Mouse (Mus musculus) brain, adult 2 months (tissue): ENCODE data around the gene Mark2.
"Not testable (repeated sequence)": the region's sequence is repeated elsewhere in the genome, so short reads cannot be mapped to it uniquely, and the experiment has no call there.

Experiments
- DNase-seq: peaks from one replicate; pipeline ENCODE4 v3.0.0; 2011; ENCODE audit warnings: low read depth, low spot score

Gene Mark2

DNA sequence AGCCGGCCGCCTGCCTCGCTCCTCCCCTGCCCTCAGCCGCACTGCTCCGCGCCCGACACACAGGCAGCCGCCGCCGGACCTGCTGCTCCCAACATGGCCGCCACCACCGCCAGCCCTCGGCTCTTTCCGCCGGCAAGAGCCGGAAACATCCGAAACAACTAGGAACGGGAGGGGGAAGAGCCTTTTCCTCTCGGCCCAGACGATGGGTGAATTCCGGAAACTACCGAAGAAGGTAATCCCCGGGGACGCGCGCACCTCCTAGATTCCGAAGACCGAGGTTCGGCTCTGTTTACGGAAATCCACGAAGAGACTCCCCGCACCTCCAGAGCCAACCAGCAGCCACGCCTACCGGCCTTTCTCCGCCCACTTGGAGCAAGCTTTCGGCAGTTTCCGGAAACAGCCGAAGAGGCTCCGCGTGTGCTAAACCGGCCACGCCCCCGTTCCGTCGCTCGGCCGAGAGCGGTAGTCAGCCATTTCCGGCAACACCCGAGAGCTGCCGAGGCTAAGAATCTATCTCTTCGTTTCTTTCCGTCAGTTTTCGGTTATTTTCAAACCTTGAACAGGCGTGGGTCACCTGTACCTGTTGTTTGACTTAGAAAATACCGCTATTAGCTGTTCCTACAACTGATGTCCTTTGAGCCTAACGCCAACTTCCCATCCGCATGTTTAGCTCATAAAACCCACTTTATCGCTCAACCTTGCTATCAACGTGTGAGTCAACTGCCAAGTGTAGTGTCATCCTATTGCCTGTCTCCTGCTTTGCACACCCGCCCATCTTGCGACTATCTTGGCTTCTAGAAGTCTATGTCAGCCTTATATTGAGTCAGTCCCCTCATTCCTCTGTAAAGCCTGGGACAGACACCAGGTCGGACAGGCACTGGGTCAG lies at the start of gene Mark2:
Gene Mark2, minus strand, starts transcription at position 349 of the 886 bp plus-strand sequence.
- peak; percentile 100 for DNase-seq

DNA sequence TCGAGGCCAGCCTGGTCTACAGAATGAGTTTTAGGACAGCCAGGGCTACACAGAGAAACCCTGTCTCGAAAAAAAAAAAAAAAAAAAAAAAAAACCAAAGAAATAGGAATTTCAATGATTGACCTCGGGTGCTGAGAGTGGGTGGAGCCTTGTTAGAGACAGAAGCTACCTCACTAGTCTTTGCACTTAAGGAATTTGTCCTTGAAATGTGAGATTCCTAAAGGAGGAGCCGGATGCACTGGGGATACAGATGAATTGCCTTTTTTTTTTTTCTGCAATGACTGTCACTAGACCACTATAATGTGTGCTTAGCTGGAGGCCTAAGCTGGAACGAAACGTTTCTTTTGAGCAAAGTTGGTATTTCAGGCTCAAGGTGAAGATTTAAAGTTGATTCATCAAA lies 46.8 kb upstream of the Mark2 start:
- no peak for DNase-seq

DNA sequence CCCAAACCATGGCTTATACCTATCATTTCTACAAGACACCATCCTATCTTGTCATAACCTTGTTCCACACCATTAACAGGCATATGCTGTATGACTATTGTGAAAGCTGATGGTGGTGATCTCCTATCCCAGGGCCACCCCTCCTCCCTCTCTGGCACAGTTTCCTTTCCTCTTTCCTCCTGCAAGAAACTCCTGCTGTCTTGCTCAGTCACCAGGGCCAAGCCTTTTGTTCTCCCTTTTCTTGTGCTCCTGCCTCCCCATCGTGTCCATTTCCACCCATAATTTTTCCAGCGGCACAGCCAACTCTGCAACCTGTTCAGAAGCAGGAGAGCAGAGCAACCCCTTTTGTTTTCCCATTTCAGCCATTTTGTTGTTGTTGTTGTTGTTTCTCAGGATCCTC lies 44.4 kb upstream of the Mark2 start:
- DNase-seq: no peak

DNA sequence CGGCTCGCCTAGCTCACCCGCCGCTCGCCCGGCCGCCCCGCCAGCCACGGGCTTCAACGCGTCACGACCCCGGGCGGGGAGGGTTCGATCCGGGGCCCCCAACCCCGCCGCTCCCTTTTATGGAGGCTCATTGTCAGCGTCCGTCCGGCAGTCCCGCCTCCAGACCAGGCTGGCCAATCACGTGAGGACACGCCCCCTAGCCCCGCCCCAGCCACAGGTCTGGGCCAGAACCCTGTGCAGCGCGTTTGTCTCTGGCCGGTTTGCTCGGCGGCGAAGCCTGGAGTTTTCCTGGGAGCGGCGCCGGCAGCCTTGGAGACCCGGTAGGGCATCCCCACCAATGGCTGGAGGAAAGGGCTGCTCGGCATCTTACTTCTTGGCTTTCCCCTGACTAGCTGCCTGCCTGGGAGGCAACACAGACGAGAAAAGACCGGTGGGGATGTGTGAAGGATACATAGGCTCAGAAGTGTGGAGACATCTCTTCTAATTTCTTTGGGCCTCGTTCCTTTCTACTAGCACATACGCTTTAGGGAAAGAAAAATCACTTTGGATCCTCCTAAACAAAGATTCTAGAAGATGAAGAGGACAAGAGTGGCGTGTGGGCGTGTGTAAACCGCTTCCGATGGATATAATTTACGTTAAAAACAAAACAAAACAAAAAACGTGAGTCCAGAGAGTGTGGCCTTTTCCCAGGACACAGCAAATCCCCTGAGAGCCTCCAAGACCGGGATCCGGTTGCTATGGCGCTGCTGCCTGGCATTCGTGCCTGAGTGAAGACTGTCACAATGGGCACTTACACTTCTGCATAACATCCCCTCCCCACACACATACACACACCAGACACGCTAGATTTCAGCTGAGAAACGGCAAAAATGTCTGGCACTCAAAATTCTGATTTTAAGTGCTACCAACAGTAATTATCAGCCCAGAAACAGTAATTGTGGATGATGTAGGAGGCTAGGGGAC lies 41.5 kb upstream of the Mark2 start, which contains the start of gene Spindoc:
Gene Spindoc, minus strand, starts transcription at position 92 of the 963 bp plus-strand sequence.
- DNase-seq: peak; percentile 98

DNA sequence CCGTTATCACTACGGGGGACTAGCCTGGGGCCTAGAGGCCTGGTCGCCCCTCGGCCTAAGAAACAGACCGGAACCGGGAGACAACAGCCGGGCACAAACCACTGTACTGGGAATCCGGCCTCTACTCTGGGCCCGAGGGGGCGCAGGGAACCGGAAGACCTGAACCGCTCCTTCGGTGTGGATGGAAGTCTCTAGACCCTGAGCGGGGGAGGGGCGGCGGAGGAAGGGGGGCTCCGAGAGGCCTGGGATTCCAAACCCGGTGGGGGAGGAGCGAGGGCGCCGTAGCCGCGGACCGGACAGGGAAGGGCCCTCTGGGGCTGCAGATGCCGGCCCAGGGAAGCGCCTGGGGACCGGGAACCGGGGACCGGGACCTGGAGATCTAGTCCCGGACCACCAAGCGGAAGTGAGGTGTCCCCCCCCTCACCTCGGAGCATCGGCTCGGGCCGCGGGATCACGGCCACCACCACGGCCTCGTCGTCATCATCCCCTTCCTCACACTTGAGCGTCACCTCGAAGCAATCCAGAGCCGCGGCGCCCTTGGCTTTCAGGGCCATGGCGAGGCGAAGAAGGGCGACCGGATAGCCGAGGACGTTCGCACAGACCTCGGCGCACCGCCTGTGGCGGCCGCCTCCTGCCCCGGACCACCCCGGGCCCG lies 40.7 kb upstream of the Mark2 start:
- peak; percentile 45 for DNase-seq

DNA sequence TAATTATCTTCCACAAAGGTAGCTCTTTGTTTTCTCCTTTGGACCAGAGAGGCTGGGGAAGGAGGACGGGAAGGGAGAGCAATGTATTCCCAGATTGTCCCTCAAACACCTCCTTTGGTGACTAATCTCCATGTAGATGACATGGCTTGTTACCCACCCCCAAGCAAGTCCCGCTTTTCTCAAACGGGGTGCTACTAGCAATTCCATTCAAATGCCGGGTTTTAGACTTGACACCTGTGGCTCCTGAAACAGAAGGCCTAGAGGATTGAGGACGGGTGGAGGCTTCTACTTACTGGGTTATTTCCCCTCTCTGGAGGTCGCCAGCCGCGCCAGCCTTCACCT lies 40.2 kb upstream of the Mark2 start:
- DNase-seq: peak; percentile 62

DNA sequence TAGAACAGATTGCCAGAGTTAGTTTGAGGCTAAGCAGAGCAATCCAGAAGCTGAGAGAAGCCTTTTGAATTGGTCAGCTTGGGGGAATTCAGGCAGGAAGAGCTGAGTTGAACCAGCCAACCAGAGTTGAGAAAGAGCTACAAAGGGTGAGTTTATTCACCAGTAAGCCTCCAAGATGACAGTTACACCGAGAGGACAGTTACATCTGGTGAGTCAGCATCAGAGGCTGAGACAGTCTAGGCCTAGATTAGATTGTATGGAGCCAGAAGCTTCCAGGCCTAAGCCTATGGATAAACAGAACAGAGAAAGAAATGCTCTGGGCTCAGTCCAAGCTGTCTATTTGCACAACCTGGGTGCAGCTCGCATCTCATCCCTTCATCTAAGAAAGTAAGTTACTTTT lies 36.0 kb upstream of the Mark2 start:
- no peak for DNase-seq

DNA sequence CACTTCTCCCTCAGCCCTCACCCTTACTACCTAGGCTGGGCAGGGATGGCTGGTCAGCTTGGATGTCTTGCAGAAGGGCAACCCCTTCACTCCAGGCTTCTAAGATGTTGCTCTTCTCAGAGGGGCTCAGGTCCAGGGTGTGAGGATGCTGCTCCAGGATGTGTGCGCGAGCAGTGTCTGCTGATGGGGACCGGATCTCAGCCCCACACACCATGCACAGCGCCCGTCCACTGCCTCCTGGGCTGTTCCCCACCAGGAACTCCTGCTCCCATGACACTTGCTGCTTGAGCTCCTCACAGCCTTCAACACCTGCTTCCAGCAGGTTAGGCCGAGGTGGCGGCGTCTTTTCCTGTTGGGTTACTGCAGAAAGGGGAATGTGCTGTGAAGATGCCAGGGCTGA lies 32.8 kb upstream of the Mark2 start:
- no peak for DNase-seq

DNA sequence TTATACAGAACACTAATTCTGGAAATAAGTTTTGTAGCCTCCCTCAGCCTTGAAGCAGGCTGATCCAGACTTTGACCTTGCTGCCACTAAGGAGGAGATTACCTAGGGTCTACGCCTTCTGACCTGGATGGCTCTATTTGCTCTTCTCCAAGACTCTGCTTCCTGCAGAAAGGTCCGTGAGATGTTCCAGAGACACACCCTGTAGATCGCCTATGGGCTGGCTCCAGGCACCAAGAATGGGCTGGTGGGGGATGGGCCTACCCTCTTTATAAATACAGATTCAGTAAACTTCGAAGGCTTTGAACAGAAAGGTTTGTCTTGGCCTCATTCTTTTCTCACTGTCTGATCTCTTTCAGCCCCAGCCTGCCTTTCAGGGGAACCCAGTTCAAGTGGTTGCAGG lies 27.8 kb upstream of the Mark2 start:
- DNase-seq: not testable (repeated sequence)

DNA sequence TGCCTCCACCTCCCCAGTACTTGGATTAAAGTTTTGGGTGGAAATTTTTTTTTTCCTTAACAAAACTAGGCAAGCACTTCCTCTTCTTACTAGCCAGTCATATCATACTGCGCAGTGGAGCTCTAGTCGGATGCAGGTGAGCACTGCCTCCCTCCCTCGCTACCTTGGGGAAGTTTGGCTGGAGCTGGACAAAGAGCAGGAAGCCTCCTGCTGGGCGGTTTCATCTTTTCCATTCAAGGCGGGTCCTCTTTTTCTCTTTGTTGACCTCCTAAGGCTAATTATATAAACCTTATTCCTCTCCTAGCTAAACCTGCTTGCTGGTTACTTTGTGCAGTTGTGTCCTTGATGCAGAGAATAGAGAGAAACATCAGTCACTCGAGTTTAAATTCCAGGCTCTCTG lies 12.0 kb upstream of the Mark2 start:
- DNase-seq: no peak

DNA sequence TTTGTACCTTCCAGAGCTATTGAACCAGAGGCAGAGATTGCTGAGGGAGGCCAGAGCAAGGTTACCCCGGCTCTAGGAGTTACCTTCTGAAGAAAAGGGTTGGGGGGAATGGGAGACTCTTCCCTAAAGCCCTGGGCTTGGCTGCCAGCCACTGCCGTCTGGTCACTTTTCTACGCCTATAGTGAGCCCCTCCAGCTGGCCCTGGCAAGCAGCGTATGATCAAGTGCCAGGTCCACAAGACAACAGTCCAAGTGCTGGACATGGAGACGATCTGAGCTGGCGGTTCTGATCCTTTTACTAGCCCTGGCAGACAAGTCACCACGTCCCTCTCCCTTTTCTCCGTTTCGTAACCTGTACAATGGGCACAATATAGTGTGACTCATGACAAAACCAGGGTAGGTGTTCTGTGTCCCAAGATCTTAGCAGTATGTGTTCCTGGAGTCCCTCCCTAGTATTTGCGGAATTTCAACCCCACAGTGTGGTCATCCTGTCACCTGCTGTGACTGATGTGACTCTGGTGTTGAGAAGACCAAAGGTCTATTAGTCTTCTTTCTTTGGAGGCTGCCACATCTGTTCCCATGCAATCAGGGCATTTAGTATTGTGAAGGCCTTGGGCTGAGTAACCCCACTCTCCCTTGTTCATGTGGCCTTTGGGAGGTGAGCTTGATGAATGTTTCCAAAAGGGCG lies 11.3 kb upstream of the Mark2 start:
- no peak for DNase-seq

DNA sequence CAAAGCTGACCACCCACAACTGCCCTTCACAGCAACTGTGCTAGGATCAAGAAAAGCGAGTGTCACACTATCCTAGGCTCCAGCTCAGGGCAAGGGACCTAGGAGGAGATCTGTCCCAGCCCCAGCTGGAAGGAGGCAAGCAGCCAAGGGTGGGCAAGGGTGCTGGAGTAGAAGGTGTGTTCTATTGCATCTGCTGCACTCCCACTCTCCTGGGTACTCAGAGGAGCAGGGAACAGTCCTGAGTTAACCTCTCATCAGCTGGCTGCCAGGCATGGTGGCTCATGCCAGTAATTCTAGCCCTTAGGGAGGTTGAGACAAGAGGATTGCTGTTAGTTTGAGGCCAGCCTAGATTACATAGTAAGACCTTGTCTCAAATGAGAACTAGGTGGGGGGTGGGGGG lies 8.3 kb upstream of the Mark2 start:
- no peak for DNase-seq

DNA sequence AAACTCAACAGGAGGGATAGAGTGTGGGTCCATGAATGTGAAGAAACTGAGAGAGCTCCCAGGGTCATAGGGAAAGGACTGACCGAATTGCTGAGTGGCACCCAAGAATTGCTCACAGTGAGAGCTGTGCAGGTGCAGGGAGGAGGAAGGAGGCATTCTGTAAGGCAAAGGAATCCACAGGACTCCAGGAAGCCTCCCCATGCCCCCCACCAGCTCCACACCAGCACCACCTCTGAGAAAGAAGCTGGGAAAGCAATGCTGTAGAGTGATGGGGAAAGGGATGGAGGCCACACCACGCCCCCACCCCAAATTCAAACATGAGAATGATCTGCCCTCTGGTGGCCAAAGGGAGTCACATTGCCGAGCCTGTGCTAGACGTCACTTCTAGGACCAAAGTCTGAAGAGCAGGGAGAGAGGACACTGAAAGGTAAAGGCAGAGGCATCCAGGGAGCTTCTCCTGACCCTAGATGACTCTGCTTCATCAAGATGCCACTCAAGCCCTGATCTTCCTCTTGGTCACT lies 3.6 kb upstream of the Mark2 start:
- DNase-seq: peak; percentile 63

DNA sequence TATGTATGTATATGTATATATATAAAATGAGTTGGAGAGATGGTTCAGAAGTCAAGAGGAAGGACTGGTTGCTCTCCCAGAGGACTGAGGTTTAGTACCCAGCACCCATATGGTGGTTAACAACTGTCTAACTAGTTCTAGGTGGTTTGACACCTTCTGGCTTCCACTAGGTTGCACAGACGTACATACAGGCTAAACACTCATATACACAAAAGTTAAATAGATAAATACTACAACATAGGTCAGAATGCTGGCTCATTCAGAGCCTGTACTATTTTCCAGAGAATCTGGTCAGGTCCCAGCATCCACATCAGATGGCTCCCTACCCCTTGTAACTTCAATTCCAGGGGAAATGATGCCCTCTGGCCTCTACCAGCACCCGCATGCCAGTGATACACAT lies 986 bp upstream of the Mark2 start:
- no peak for DNase-seq

DNA sequence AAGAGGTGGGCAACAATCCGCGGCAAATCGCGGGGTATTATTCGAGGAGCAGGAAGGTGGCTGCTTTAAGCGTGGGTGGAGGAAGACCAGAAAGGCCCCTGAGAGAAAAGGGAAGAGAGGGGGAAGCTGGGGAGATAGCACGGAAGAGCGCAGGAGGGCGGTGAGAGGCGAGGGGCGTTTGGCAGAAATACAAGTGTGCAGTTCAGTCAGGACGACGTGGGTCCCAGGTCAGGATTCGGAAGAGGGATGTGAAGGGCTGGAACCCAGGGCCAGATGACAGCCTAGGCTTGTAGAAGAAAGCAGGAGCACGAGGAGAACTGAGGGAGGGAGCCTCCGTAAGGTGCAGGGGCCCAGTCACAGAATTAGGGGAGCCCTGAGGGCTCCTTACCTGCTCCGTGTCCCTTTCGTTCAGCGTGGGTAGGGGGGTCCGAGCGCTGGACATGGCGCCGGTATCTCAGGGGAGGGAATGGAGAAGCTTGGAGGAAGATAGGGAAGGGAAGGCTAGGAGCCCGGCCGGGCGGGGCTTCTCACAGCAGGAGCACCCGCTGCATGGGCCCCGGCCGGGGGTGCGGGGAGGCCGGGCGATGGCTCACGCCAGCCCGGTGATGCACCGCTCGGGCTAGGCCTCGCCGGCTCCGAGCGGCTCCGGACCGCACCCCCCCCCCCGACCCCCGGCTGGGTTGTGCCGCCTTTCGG lies 732 bp downstream of the Mark2 start:
- DNase-seq: peak; percentile 37

DNA sequence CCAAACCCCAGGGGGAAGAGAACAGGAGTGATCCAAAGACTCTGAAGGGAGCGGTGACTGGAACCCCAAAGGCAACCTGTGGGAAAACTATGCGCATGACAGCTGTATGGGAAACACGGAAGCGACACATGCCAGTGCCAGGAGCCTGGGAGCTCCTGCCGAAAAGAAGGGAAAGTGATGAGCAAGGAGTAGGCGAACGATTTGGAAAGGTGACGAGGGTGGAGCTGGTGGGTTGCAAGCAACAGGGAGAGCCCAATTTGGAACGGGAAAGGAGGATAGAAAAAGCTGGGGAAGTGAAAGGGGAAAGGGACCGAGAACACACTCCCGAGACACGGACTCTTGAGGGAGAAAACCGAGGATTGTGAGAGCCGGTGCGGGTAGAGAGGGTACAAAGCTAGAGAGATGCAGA lies 1.3 kb downstream of the Mark2 start:
- peak; percentile 85 for DNase-seq

DNA sequence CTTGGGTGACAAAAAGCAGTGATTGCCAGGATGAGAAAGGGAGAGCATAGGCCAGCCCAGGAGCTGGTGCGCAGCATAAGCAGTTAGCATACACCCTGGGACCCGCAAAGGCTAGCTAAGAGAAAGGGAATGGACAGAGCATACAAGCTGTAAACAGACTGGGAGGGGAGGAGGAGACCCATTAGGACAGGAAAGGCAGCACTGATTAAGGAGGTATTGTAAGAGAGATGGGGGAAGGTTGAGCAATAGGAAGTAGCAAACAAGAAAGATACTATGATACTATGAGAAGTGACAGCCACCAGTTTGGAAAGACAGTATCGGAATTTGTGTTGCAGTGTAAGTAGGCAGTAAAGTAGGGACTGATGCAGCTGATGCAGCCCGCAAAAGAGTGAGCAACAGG lies 1.8 kb downstream of the Mark2 start:
- no peak for DNase-seq

DNA sequence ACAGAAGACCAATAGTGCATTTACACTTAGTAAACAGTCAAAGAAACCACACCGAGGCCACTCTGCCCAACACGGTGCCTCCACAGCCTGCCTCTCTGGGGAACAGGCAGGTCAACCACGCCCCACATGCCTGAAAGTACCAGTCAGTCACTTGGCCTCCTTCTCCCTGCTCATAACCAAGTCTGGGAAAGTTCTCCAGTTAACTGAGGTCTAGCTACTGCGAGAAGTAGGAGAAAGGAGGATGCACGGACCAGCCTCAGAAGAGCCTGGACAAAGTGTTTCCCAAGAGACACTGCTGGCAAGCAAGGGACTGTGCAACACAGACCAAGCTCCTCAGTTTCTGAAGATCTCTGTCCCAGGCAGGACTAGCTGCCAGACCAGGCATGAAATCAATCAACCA lies 2.6 kb downstream of the Mark2 start:
- DNase-seq: no peak

DNA sequence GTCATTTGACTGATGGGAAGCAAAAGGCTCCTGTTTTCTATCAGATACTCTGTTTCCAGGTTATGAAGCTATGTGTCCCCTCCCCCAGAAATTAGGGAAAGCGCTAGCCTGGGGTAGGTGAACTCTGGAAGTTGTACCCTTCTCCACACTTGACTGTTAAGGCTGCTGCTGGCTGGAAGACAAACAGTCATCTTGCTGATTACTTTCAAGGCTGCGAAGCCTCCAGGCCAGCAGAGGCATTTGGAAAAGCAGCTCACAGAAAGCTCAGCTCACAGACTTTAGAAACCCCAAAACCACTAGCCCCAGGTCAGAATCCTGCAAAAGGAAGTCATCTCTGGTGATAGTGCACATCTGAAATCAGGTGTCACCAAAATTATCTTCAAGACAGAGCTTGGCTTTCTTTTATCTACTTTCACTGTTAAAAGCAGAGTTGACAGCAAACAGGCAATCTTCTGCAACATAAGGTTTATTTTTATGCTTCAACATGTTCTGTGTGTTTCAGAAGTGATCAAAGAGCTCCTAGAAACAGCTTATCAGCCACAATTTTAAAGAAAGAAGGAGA lies 3.8 kb downstream of the Mark2 start:
- no peak for DNase-seq

DNA sequence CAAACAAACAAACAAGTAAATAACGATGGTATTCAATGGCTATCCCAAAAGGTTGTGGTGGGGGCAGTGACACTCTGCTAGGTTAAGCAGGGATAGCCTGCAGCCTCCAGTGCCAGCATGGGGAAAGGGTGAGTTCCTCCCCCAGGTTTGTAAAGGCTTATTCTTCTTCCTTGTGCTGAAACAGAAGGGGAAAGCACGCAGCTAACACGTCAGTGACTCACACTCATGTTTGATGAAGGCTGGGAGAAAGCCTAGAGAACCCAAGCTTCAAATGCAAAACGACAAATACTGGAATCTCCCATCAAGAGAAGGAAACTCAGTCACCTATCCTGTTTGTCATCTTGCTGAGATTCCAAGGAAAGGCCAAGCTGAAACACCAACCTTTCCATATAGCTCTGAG lies 6.0 kb downstream of the Mark2 start:
- peak; percentile 82 for DNase-seq
